In genomic region chr8:94645202-94645601, GRCm38 (mm10) we compare ENCODE assay signal across 17 mouse cellular contexts.
"Had no signal": no experiment of that assay in that cellular context is flagged by ENCODE, and none has a peak within 500 bp of the region (broad histone marks: within the 10 kb centered on the region; RNA-seq: fewer than 3 reads in every experiment).

No protein-coding gene starts in this region.

- DNase-seq: retina, postnatal 1 day; right cerebral cortex, adult 18-20 months; right cerebral cortex, postnatal 14 days; right cerebral cortex, postnatal 25 days; right cerebral cortex, postnatal 4 days; spleen, adult 18-20 months; thymus, adult 18-20 months; thymus, adult 2 months; thymus, postnatal 14 days; thymus, postnatal 25 days; thymus, postnatal 36 days; thymus, postnatal 4 days had no signal

- H3K4me1 ChIP-seq: neural tube, embryonic 12.5 days; neural tube, embryonic 13.5 days; neural tube, embryonic 15.5 days; stomach, embryonic 15.5 days had no signal

- H3K27ac ChIP-seq: neural tube, embryonic 12.5 days; neural tube, embryonic 13.5 days; neural tube, embryonic 15.5 days; stomach, embryonic 15.5 days; stomach, postnatal 0 days had no signal

- H3K9ac ChIP-seq: neural tube, embryonic 12.5 days; neural tube, embryonic 13.5 days; neural tube, embryonic 15.5 days; stomach, embryonic 15.5 days had no signal

- H3K9me3 ChIP-seq: neural tube, embryonic 12.5 days; neural tube, embryonic 13.5 days; neural tube, embryonic 15.5 days; stomach, embryonic 15.5 days had no signal

- H3K27me3 ChIP-seq: neural tube, embryonic 12.5 days; neural tube, embryonic 13.5 days; neural tube, embryonic 15.5 days; stomach, embryonic 15.5 days had no signal

- H3K4me3 ChIP-seq: neural tube, embryonic 12.5 days; neural tube, embryonic 13.5 days; neural tube, embryonic 15.5 days; stomach, embryonic 15.5 days had no signal
